Mouse (Mus musculus) brain, embryonic 14.5 days (tissue): ENCODE results near the gene Ric1.

Source experiments
- CTCF ChIP-seq: fragments of 200-500 bp; IDR thresholded peaks from 2 replicates; pipeline ENCODE4 v1.5.1; 2012; ENCODE audit warnings: inconsistent platforms, mild to moderate bottlenecking, moderate library complexity, borderline replicate concordance; ENCODE audit not compliant: insufficient read depth, insufficient read length; ENCODE audit errors: extremely low read depth
- POLR2A ChIP-seq: fragments of 200-500 bp; IDR thresholded peaks from 2 replicates; pipeline ENCODE4 v1.6.1; 2012; ENCODE audit warnings: mild to moderate bottlenecking, inconsistent platforms, borderline replicate concordance; ENCODE audit not compliant: poor library complexity, insufficient read depth, insufficient read length, severe bottlenecking; ENCODE audit errors: extremely low read depth

DNA sequence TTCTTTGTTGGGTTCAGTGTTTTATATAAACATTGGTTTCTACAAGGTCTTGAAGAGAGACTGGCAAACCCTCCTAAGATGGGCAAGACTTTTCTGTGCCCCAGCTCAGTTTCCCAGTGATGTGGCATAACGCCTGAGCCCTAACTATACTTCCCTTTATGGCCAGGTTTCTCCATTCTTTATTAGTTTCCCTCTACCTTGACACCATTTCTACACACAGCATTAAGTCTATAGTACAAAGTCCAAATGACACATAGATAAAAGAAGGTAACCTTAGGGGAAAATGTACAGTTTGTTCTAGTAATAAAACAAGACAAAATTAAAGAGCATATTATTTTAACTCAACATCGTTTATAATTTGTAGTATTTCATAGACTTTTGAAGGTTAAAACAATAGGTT lies 60.4 kb downstream of the Ric1 start:
- TF ChIP-seq POLR2A (no peak), CTCF (no peak)
